Mouse (Mus musculus) lung, adult 2 months (tissue): ENCODE results near the gene Cyp2u1.

ENCODE experiments used
- CTCF ChIP-seq: fragments of 200-500 bp; IDR thresholded peaks from 2 replicates; pipeline ENCODE4 v1.5.1; 2011; ENCODE audit warnings: mild to moderate bottlenecking, low read length, control low read depth; ENCODE audit not compliant: insufficient read depth
- POLR2A ChIP-seq: fragments of 200-500 bp; IDR thresholded peaks from 2 replicates; pipeline ENCODE4 v1.6.1; 2011; ENCODE audit warnings: low read depth, mild to moderate bottlenecking, control low read depth, low read length, borderline replicate concordance; ENCODE audit errors: extremely low read depth

GRCm38 (mm10) chr3:131345903-131346302 lies 42.9 kb upstream of the Cyp2u1 start:
- TF ChIP-seq POLR2A, result no peak
- TF ChIP-seq CTCF, result no peak
